Mouse (Mus musculus) ovary, adult 10 weeks (tissue): ENCODE data around the gene Polr3a. TPM values are rescaled to one million over a fixed set of nuclear protein-coding genes. Genes with fewer than 3 reads are reported as not detected.

Source experiments
- polyA plus RNA-seq: library from polyadenylated mRNA; stranded (reverse); fragments of 350-450 nt; fragmentation: Illumina TruSeq; extraction: RNeasy Lipid Tissue Mini Kit (QIAGEN cat#74804); gene quantifications from one replicate; pipeline ENCODE4 v1.2.3, GENCODE M21; 2014

Gene Polr3a
- polyA plus RNA-seq = 10.6 TPM

GRCm38 (mm10) chr14:24486773-24487227 is at the start of gene Polr3a, which contains the start of gene Rps24:
Polr3a (minus strand) TSS chr14:24487058.
Rps24 (plus strand) TSS chr14:24487125.

Other genes starting within 250 kb of the Polr3a start
- gene Dlg5, start 241.1 kb downstream of the Polr3a start, polyA plus RNA-seq = 44.7 TPM
- 33.5 TPM for gene E330034G19Rik, start 193.8 kb downstream of the Polr3a start, polyA plus RNA-seq
- 10,947 TPM for gene Rps24, start 67 bp upstream of the Polr3a start, polyA plus RNA-seq